Mouse (Mus musculus) myocyte (in vitro differentiated cells): ENCODE data around the gene Xrcc6. TPM values are rescaled to one million over a fixed set of nuclear protein-coding genes. Genes with fewer than 3 reads are reported as not detected.

ENCODE experiments used
- H3K27me3 ChIP-seq: one replicate; pipeline ENCODE4 v1.6.1; 2011; ENCODE audit not compliant: control insufficient read depth, insufficient read depth, insufficient read length
- H3K36me3 ChIP-seq: one replicate; pipeline ENCODE4 v1.6.1; 2011; ENCODE audit not compliant: control insufficient read depth, insufficient read depth
- H3K4me2 ChIP-seq: one replicate; pipeline ENCODE4 v1.6.1; 2011; ENCODE audit warnings: low read depth, control low read depth
- H3K4me3 ChIP-seq: one replicate; pipeline ENCODE4 v1.5.1; 2011; ENCODE audit warnings: mild to moderate bottlenecking, control low read depth, moderate library complexity
- H3K79me2 ChIP-seq: one replicate; pipeline ENCODE4 v1.6.1; 2011; ENCODE audit not compliant: control insufficient read depth, insufficient read depth
- H3ac ChIP-seq: one replicate; pipeline ENCODE4 v1.6.1; 2011; ENCODE audit not compliant: control insufficient read depth, insufficient read length
- CEBPB ChIP-seq: IDR thresholded peaks from 2 replicates; pipeline ENCODE4 v1.6.1; 2011; ENCODE audit warnings: mild to moderate bottlenecking, moderate library complexity; ENCODE audit not compliant: poor library complexity, insufficient read depth, severe bottlenecking
- E2F4 ChIP-seq: IDR thresholded peaks from one replicate; pipeline ENCODE4 v1.6.1; 2011; ENCODE audit warnings: mild to moderate bottlenecking, control low read depth, moderate library complexity; ENCODE audit not compliant: insufficient read depth
- MAX ChIP-seq: IDR thresholded peaks from one replicate; pipeline ENCODE4 v1.6.1; 2011; ENCODE audit warnings: low read depth, mild to moderate bottlenecking, control low read depth
- MYOD1 ChIP-seq, 3 experiments: IDR thresholded peaks; one replicate each; pipeline ENCODE4 v1.6.1; 2011; ENCODE audit warnings: control low read depth in 2 of 3, low read depth in 2 of 3, mild to moderate bottlenecking in 2 of 3, moderate library complexity in 1 of 3; ENCODE audit not compliant: insufficient read length in 2 of 3, control insufficient read depth in 1 of 3
- MYOG ChIP-seq, 3 experiments: IDR thresholded peaks; one replicate each; pipeline ENCODE4 v1.6.1; 2011; ENCODE audit warnings: control low read depth in 2 of 3, low read depth in 2 of 3, mild to moderate bottlenecking in 2 of 3; ENCODE audit not compliant: insufficient read length in 2 of 3, control insufficient read depth in 1 of 3, insufficient read depth in 1 of 3
- POLR2A ChIP-seq: IDR thresholded peaks from one replicate; pipeline ENCODE4 v1.6.1; 2011; ENCODE audit warnings: low read depth, mild to moderate bottlenecking, control low read depth, moderate library complexity; ENCODE audit not compliant: insufficient read length
- POLR2AphosphoS2 ChIP-seq: IDR thresholded peaks from one replicate; pipeline ENCODE4 v1.6.1; 2011; ENCODE audit warnings: low read depth, control low read depth; ENCODE audit not compliant: insufficient read length
- REST ChIP-seq: IDR thresholded peaks from one replicate; pipeline ENCODE4 v1.6.1; 2011; ENCODE audit warnings: mild to moderate bottlenecking, control low read depth, moderate library complexity; ENCODE audit not compliant: insufficient read depth, insufficient read length
- SRF ChIP-seq: IDR thresholded peaks from one replicate; pipeline ENCODE4 v1.6.1; 2011; ENCODE audit warnings: low read depth; ENCODE audit not compliant: control insufficient read depth, insufficient read length
- TCF12 ChIP-seq: IDR thresholded peaks from one replicate; pipeline ENCODE4 v1.6.1; 2011; ENCODE audit warnings: mild to moderate bottlenecking, control low read depth; ENCODE audit not compliant: poor library complexity, insufficient read depth, severe bottlenecking
- TCF3 ChIP-seq: IDR thresholded peaks from one replicate; pipeline ENCODE4 v1.6.1; 2011; ENCODE audit warnings: low read depth, control low read depth; ENCODE audit not compliant: insufficient read length
- USF1 ChIP-seq: IDR thresholded peaks from one replicate; pipeline ENCODE4 v1.6.1; 2011; ENCODE audit warnings: low read depth, mild to moderate bottlenecking, control low read depth, moderate library complexity
- polyA plus RNA-seq: library from polyadenylated mRNA; unstranded; fragments of >200 nt; fragmentation: generic; extraction: Trizol; gene quantifications from one replicate; pipeline ENCODE4 v1.2.1, GENCODE M21; 2012; ENCODE audit warnings: missing spikeins

Gene Xrcc6
- polyA plus RNA-seq, 1 experiment: 46.3 TPM

DNA sequence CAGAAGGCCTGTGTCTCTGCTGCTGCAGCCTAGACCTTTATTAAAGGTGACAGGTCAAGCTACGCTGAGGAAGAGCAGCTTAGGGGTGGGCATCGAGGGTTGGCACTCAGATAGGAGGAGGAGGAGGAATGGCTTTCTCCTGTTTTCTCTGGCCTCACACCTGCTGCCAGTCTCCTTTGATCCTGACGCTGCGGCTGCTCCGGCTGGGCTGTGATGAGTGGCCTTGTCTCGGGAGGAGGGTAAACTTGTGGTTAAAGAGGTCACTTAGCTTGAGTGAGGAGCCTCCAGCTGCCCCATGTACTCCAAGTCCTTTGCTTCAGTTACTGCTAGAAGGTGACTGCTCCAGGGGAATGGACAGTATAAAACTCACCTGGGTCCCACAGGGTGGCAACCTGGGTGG, 6.4 kb downstream of the Xrcc6 start:
- Histone ChIP-seq H3K27me3 (no peaks in the 10 kb centered on the region), H3K79me2 (no peaks in the 10 kb centered on the region), H3ac (no peak overlapping the region), H3K4me3 (no peak overlapping the region), H3K36me3 (peaks cover 34% of the 10 kb centered on the region), H3K4me2 (no peak overlapping the region)
- TF ChIP-seq SRF (no peak), REST (no peak), USF1 (no peak), MYOD1 (IDR thresholded peaks at IDR 0.05; ENCODE audit: control insufficient read depth in 1 of 3, insufficient read length in 2 of 3, low read depth in 2 of 3) (peak in 1 of 3 experiments; percentile 82), MYOG (IDR thresholded peaks at IDR 0.05; ENCODE audit: control insufficient read depth in 1 of 3, insufficient read depth in 1 of 3, insufficient read length in 2 of 3, low read depth in 2 of 3) (peak in 1 of 3 experiments; percentile 50), POLR2A (no peak), CEBPB (no peak), TCF3 (no peak), E2F4 (no peak), TCF12 (no peak), MAX (no peak), POLR2AphosphoS2 (no peak)

DNA sequence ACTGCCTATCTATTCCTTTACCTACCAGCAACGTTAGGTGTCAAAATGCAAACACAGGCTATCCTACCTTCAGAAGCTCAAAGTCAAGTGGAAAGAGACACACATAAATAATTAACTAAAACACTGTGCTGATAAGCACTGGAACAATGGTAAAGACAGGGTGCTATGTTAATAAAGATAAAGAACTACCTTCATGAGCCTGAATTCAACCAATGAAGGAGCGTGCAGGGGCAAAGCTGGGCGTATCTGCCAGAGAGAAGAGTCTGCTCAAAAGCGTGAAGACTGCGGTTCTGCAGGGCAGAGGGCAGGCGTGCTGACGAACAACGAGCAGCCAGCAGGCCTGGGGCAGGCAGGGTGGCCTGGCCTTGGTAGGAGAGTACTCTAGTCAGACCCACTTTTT, 16.6 kb downstream of the Xrcc6 start:
- Histone ChIP-seq H3K79me2 (no peaks in the 10 kb centered on the region), H3K36me3 (peaks cover 26% of the 10 kb centered on the region), H3K4me2 (no peak overlapping the region), H3ac (no peak overlapping the region), H3K4me3 (no peak overlapping the region), H3K27me3 (no peaks in the 10 kb centered on the region)
- no peak for TF ChIP-seq POLR2A
- TF ChIP-seq MYOD1 (IDR thresholded peaks at IDR 0.05; ENCODE audit: control insufficient read depth in 1 of 3, insufficient read length in 2 of 3, low read depth in 2 of 3): no peak
- TF ChIP-seq CEBPB: no peak
- TF ChIP-seq REST: no peak
- TF ChIP-seq POLR2AphosphoS2: no peak
- no peak for TF ChIP-seq TCF12
- TF ChIP-seq E2F4: no peak
- no peak for TF ChIP-seq SRF
- TF ChIP-seq USF1: no peak
- no peak for TF ChIP-seq TCF3
- TF ChIP-seq MYOG (IDR thresholded peaks at IDR 0.05; ENCODE audit: control insufficient read depth in 1 of 3, insufficient read depth in 1 of 3, insufficient read length in 2 of 3, low read depth in 2 of 3): no peak
- no peak for TF ChIP-seq MAX

DNA sequence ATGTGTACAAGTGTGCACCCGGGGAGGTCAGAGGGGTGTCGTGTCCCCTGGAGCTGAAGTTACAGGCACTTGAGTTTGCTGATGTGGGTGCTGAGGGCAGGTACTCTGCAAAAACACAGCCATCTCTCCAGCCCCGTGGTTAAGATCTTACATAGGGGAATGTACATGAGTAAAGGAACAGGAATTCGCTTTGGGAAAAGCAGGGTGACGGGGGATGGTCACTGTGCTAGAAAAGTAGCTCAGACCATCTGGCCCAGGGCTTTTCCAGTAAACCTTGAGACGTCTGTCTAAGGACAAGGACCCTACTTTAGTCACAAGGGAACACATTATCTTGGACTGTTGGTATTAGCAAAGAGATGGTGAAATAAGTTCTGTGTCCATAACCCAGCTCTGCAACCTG, 24.3 kb downstream of the Xrcc6 start:
- peak overlapping the region; percentile 18 for H3K4me2 ChIP-seq
- peaks cover 6% of the 10 kb centered on the region for H3K36me3 ChIP-seq
- no peak overlapping the region for H3ac ChIP-seq
- no peaks in the 10 kb centered on the region for H3K27me3 ChIP-seq
- no peak overlapping the region for H3K4me3 ChIP-seq
- TF ChIP-seq TCF3 (no peak), POLR2AphosphoS2 (no peak), E2F4 (no peak), REST (no peak), SRF (no peak)
- peaks cover 32% of the 10 kb centered on the region for H3K79me2 ChIP-seq

DNA sequence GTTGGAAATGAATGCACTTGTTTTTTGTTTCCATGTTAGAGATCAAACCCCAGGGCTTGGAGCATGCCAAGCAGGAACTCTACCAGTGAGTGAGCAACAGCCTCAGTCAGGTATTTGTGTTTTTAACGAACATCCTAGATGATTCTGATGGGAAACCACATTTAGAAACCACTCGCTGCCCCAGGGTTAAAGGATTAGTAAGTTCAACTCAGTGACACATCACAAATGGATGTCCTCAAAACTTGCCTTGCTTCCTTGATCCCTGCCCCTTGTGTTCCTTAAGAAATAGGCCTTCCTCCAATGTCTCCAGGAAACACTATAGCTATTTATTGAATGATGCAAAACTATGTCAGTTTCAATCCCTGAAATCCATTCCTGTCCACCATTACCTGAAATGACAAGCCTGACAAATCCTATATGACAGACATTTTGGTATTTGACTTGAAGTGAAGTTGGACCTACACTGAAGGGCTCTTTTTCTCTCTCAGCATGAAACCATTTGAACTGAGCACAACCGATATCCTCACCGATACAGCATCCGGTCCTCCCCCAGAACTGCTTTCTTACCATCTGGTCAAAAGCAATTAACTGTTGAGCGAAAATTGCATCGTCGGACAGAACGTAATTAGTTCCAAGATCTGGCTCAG, 27.2 kb downstream of the Xrcc6 start:
- H3K79me2 ChIP-seq: peaks cover 34% of the 10 kb centered on the region
- H3ac ChIP-seq: peak overlapping the region; percentile 58
- no peaks in the 10 kb centered on the region for H3K27me3 ChIP-seq
- TF ChIP-seq TCF12 (no peak), CEBPB (no peak), E2F4 (no peak), POLR2AphosphoS2 (peak; percentile 7), SRF (no peak), REST (no peak)
- H3K4me2 ChIP-seq: peak overlapping the region; percentile 85
- peak overlapping the region; percentile 80 for H3K4me3 ChIP-seq
- peaks cover 4% of the 10 kb centered on the region for H3K36me3 ChIP-seq
